Mouse (Mus musculus) stomach, embryonic 14.5 days (tissue): ENCODE measurements around the gene Isg20l2. TPM values are rescaled to one million over a fixed set of nuclear protein-coding genes. Genes with fewer than 3 reads are reported as not detected.

Experiments used
- ATAC-seq: fragments of 200-750 bp; cut with Nextera tagmentation; 2 replicates; pipeline ENCODE4 v1.8.0; 2017; ENCODE audit warnings: low read depth, moderate TSS enrichment; ENCODE audit not compliant: insufficient number of reproducible peaks, insufficient read depth, low FRiP score
- H3K27ac ChIP-seq: fragments of 300-500 bp; sonication (generic); 2 replicates; pipeline ENCODE4 v1.5.1; 2014; ENCODE audit warnings: mild to moderate bottlenecking, low read length, moderate library complexity, mixed read lengths
- H3K27me3 ChIP-seq: fragments of 300-500 bp; sonication (generic); 2 replicates; pipeline ENCODE4 v1.6.1; 2014; ENCODE audit warnings: low read length, control low read depth, mixed read lengths; ENCODE audit not compliant: control insufficient read depth, insufficient read depth
- H3K36me3 ChIP-seq: fragments of 300-500 bp; sonication (generic); 2 replicates; pipeline ENCODE4 v1.6.1; 2014; ENCODE audit warnings: mild to moderate bottlenecking, control low read depth, low read length, moderate library complexity, mixed read lengths; ENCODE audit not compliant: control insufficient read depth, insufficient read depth
- H3K4me1 ChIP-seq: fragments of 300-500 bp; sonication (generic); 2 replicates; pipeline ENCODE4 v1.6.1; 2014; ENCODE audit warnings: low read length, control low read depth, mixed read lengths; ENCODE audit not compliant: control insufficient read depth, insufficient read depth
- H3K4me2 ChIP-seq: fragments of 300-500 bp; sonication (generic); replicated peaks from 2 replicates; pipeline ENCODE4 v1.6.1; 2014; ENCODE audit warnings: low read depth, low read length, control low read depth
- H3K4me3 ChIP-seq: fragments of 300-500 bp; sonication (generic); 2 replicates; pipeline ENCODE4 v1.5.1; 2014; ENCODE audit warnings: low read depth, low read length, control low read depth
- H3K9ac ChIP-seq: fragments of 300-500 bp; sonication (generic); replicated peaks from 2 replicates; pipeline ENCODE4 v1.6.1; 2014; ENCODE audit warnings: low read depth, mild to moderate bottlenecking, control low read depth, low read length, moderate library complexity, mixed read lengths
- H3K9me3 ChIP-seq: fragments of 300-500 bp; sonication (generic); 2 replicates; pipeline ENCODE4 v1.6.1; 2016; ENCODE audit warnings: low read depth, low read length, control low read depth; ENCODE audit not compliant: control insufficient read depth
- WGBS: fragments of 180-500 bp; shearing (Covaris S2); extraction: QIAGEN DNeasy Blood & Tissue Kit; methylation state at CpG from one replicate; pipeline ENCODE4 v1.1.7; 2014; 5-methylcytosine and 5-hydroxymethylcytosine counted together
- polyA plus RNA-seq: library from polyadenylated mRNA; unstranded; fragments of >200 nt; fragmentation: Nextera tagmentation; extraction: Ambion mirVana; gene quantifications from 2 replicates; pipeline ENCODE4 v1.2.1, GENCODE M21; 2014

Isg20l2 gene
- polyA plus RNA-seq, 1 experiment from 2014 or later: 35.4 TPM

- Histone ChIP-seq H3K4me1 (0 out of 2 replicates have a peak, but pooled peaks cover 3% of the 10 kb centered on the region), H3K9ac (no peak overlapping the region), H3K9me3 (no peaks in the 10 kb centered on the region), H3K27me3 (no peaks in the 10 kb centered on the region), H3K27ac (no peak overlapping the region), H3K4me2 (0 out of 2 replicates have a peak overlapping the region, but pooled peaks have one; percentile 76), H3K36me3 (peaks cover 45% of the 10 kb centered on the region), H3K4me3 (no peak overlapping the region)
- ATAC-seq: no peak
- WGBS: 86% methylated on average over 1 of the region's 1 CpGs
These were observed 11.6 kb upstream of the Isg20l2 start for GRCm38 (mm10) chr3:87918551-87918950.

DNA sequence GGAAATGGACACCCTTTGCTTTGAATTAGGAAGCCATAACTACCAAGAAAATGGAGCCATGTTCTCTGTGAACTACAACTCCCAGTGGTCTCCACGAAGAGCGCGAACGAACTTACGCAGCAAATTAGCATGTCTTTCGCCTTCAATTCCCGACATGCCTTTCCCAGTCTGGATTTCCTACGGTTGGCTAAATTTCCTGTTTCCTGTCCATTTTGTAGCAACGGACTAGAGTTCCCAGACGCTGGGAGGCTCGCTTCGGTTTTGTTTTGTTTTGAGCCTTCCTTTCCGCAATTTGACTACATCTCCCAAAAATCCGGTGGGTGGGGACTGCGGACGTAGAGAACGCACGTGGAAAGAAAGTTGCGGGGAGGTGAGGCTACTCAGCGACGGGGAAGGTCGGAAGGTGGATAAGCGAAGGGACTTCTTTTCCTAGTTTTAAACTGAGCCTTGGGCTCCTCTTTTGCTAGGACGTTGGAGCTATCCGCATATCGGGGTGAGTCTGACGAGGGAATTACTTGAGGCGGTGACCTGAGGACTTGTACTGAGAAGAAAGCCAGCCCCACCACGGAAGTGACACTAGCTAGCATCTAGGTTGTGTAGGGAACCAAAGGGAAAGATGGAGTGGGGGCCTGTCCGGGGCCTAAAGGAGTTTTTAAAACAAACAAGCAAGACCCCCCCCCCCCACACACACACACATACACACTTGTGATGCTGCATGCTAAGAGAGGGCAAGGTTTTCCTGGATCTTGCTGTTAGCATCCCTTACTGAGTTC lies 10.6 kb upstream of the Isg20l2 start, which contains the start of gene Mrpl24:
Mrpl24 (plus strand) TSS at position 171 of the 773 bp plus-strand sequence.
- H3K9me3 ChIP-seq: no peaks in the 10 kb centered on the region
- H3K4me1 ChIP-seq: 0 out of 2 replicates have a peak, but pooled peaks cover 3% of the 10 kb centered on the region
- WGBS: under 1% methylated on average over 30 of the region's 30 CpGs
- no peaks in the 10 kb centered on the region for H3K27me3 ChIP-seq
- ATAC-seq: peak; percentile 83
- peak within 1 kb of the TSS; percentile 76 for H3K4me2 ChIP-seq
- peak within 1 kb of the TSS; percentile 84 for H3K27ac ChIP-seq
- H3K4me3 ChIP-seq: peak within 1 kb of the TSS; percentile 72
- peaks cover 48% of the 10 kb centered on the region for H3K36me3 ChIP-seq
- peak within 1 kb of the TSS; percentile 67 for H3K9ac ChIP-seq

DNA sequence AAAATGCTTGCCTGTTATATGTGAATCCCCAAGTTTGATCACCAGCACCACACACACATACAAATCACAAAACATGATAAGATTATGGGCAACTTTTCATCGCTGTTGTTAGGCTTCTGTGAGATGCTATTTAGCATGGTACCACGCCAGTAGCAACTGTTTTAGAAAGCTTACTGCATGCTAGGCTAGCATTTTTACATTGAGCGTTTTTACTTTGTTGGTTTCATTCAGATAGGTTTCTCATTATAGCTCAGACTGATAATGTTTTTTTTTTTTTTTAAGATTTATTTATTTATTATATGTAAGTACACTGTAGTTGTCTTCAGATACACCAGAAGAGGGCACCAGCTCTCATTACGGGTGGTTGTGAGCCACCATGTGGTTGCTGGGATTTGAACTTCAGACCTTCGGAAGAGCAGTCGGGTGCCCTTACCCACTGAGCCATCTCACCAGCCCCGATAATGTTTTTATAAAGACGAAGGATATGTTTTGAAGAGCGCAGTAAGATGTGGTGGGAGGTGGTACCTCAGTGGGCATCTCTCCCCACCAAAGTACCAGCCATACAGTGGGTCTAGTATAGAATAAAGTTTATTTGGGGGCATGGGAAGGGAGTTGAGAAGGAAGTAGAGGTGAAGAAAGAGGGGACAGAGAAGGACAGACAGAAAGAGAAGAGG lies 9.7 kb upstream of the Isg20l2 start:
- Histone ChIP-seq H3K9me3 (no peaks in the 10 kb centered on the region), H3K4me2 (peak overlapping the region; percentile 76), H3K4me1 (0 out of 2 replicates have a peak, but pooled peaks cover 3% of the 10 kb centered on the region), H3K36me3 (peaks cover 47% of the 10 kb centered on the region), H3K27me3 (no peaks in the 10 kb centered on the region), H3K27ac (no peak overlapping the region; the same call in 1 of the 2 replicates), H3K4me3 (peak overlapping the region; percentile 72), H3K9ac (peak overlapping the region; percentile 67; the same call in 1 of the 2 replicates)
- no peak for ATAC-seq
- 67% methylated on average over 9 of the region's 9 CpGs for WGBS

DNA sequence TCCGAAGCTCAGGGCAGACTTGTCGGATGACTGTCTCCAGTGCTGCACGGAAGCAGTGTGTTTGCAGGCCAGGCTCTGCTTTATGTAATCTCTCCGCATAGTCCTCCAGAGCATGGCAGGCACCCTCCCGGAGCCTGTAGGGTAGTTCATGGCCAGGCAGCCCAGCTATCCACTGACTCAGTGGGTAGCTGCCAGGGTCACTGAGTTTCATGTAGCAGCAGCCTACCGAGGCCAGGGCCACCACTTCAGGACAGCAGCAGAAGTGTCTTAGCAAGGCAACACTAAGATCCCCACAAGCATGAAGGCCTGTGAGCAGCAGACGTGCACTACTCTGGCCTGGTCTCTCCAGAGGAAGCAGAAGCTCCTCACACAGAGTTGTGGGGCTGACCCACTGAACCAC lies 5.1 kb upstream of the Isg20l2 start:
- peaks cover 46% of the 10 kb centered on the region for H3K36me3 ChIP-seq
- 89% methylated on average over 7 of the region's 7 CpGs for WGBS
- no peak overlapping the region for H3K4me2 ChIP-seq
- no peak overlapping the region for H3K27ac ChIP-seq
- peaks cover 7% of the 10 kb centered on the region; the same call in 1 of the 2 replicates for H3K4me1 ChIP-seq
- no peak overlapping the region for H3K9ac ChIP-seq
- ATAC-seq: no peak
- H3K4me3 ChIP-seq: no peak overlapping the region
- no peaks in the 10 kb centered on the region for H3K27me3 ChIP-seq
- no peaks in the 10 kb centered on the region for H3K9me3 ChIP-seq

GRCm38 (mm10) chr3:87927452-87927851 lies 2.7 kb upstream of the Isg20l2 start:
- Histone ChIP-seq H3K4me1 (peaks cover 19% of the 10 kb centered on the region), H3K36me3 (peaks cover 48% of the 10 kb centered on the region), H3K27me3 (no peaks in the 10 kb centered on the region), H3K27ac (no peak overlapping the region), H3K9me3 (no peaks in the 10 kb centered on the region), H3K9ac (no peak overlapping the region), H3K4me3 (no peak overlapping the region), H3K4me2 (no peak overlapping the region)
- WGBS: 91% methylated on average over 5 of the region's 5 CpGs
- ATAC-seq: no peak

DNA sequence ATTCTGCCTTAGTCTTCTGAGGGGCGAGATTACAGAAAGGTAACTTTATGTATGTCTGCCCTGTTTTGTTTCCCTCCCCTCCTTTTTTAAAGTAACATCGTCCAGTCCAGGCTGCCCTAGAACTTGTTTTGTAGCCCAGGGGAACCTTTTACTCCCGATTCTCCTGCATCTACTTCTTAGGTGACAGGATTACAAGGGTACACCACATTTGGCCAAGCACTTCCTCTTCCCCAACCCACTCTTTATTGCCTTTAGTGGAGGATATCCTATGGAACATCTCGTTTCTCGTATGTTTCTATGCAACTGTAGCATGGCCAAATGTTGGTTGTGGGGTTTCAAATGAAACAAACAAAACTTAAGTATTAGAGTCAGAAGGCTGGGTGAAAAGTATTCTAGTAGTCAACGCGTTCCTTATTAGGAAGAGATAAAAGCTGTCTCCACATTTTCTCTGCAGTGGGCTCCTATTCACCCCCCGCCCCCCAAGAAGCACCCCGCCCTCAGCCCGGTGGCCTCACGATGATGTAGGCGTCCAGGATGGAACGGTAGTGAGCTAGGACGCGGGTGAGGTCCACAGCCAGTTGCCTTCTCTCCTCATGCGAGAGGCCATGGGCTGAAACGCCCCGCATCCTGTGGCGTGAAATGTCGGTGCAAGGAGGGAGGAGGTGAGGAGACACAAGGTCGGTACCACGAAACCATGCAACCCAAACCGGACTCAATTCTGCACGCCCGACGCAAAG lies 605 bp upstream of the Isg20l2 start:
- Histone ChIP-seq H3K9me3 (no peaks in the 10 kb centered on the region), H3K4me1 (peaks cover 19% of the 10 kb centered on the region), H3K4me3 (peak overlapping the region; percentile 59), H3K9ac (peak overlapping the region; percentile 83), H3K36me3 (peaks cover 41% of the 10 kb centered on the region), H3K27ac (peak overlapping the region; percentile 82), H3K4me2 (peak overlapping the region; percentile 57), H3K27me3 (no peaks in the 10 kb centered on the region)
- ATAC-seq: peak; percentile 20; the same call in 1 of the 2 replicates
- 7% methylated on average over 26 of the region's 26 CpGs for WGBS

DNA sequence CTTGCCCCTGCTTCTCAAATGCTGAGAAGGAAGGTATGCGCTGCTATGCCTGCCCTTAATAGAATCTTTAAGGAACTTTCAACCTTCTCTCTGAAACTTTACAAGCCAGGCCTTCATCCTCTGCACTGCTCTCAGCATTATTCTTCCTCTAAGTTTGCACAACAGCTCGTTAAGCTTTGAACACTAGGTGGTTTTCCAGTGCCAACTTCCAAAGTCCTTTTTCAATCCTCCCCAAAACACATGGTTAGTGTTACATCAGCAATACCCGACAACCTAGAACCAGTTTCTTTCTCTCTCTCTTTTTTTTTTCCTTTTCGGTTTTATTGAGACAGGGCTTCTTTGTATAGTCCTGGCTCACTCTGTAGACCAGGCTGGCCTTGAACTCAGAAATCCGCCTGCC lies 3.9 kb downstream of the Isg20l2 start:
- peaks cover 47% of the 10 kb centered on the region for H3K36me3 ChIP-seq

DNA sequence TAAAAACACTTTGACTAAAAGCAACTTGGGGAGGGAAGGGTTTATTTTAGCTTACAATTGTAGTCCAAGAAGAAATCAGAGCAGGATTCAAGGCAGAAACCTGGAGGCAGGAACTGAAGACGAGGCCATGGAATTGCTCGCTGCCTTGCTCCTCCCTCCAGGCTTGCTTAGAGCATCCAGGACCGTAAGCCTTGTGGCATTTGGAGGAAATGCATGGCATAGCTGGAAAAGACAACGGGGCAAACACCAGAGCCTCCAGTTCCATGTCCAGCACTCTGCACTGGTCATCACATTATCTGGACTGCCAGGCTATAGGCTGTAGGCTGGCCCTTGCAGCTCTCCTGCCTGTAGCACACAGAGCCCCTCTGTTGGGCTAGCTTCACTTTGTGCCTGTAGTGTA lies 4.4 kb downstream of the Isg20l2 start:
- ATAC-seq: no peak
- 62% methylated on average over 4 of the region's 4 CpGs for WGBS
- H3K36me3 ChIP-seq: peaks cover 52% of the 10 kb centered on the region

More for the DNA sequence above, 3.9 kb downstream of the Isg20l2 start:
- Histone ChIP-seq H3K9me3 (no peaks in the 10 kb centered on the region), H3K4me1 (peaks cover 19% of the 10 kb centered on the region), H3K27ac (no peak overlapping the region), H3K27me3 (no peaks in the 10 kb centered on the region), H3K4me2 (no peak overlapping the region), H3K9ac (no peak overlapping the region), H3K4me3 (no peak overlapping the region)
- 87% methylated on average over 5 of the region's 5 CpGs for WGBS
- ATAC-seq: no peak

More for the DNA sequence above, 4.4 kb downstream of the Isg20l2 start:
- Histone ChIP-seq H3K4me1 (peaks cover 15% of the 10 kb centered on the region), H3K4me2 (no peak overlapping the region), H3K27me3 (no peaks in the 10 kb centered on the region), H3K9me3 (no peaks in the 10 kb centered on the region), H3K27ac (no peak overlapping the region), H3K4me3 (no peak overlapping the region), H3K9ac (no peak overlapping the region)
